Mouse (Mus musculus): ENCODE results near the gene Cyp2c68. TPM values are rescaled to one million over a fixed set of nuclear protein-coding genes. Genes with fewer than 3 reads are reported as not detected.
"Not testable (repeated sequence)": the region's sequence is repeated elsewhere in the genome, so short reads cannot be mapped to it uniquely, and the experiment has no call there.

Gene Cyp2c68
- polyA plus RNA-seq (2011; ENCODE audit: insufficient read depth, insufficient read length, low read depth, missing spikeins), result not detected in 2 replicates

- TF ChIP-seq POLR2A (IDR thresholded peaks at IDR 0.05; ENCODE audit: insufficient read depth, low read length) (no peak), CTCF (IDR thresholded peaks at IDR 0.05; ENCODE audit: low read depth, low read length) (no peak), EP300 (IDR thresholded peaks at IDR 0.05; ENCODE audit: insufficient read depth, low read depth, low read length) (no peak)
- Histone ChIP-seq H3K27ac (ENCODE audit: insufficient read depth, low read length) (no peak within 1 kb of the TSS), H3K9me3 (replicated peaks; ENCODE audit: control insufficient read depth, insufficient read depth, low read length, poor library complexity, severe bottlenecking) (peaks cover 12% of the 10 kb centered on the region), H3K36me3 (ENCODE audit: control insufficient read depth, insufficient read depth, low read length, poor library complexity, severe bottlenecking) (no peaks in the 10 kb centered on the region), H3K27me3 (ENCODE audit: control insufficient read depth, insufficient read depth, low read length, poor library complexity, severe bottlenecking) (no peaks in the 10 kb centered on the region), H3K9ac (ENCODE audit: low read depth, poor library complexity, severe bottlenecking) (no peak within 1 kb of the TSS), H3K4me3 (ENCODE audit: low read depth, low read length) (no peak within 1 kb of the TSS), H3K4me1 (ENCODE audit: control insufficient read depth, insufficient read depth, low read length) (no peaks in the 10 kb centered on the region)
These were observed at the start of gene Cyp2c68 for GRCm38 (mm10) chr19:39740920-39741319. Cyp2c68 (minus strand) TSS chr19:39741054.

- H3K27me3 ChIP-seq (ENCODE audit: control insufficient read depth, insufficient read depth, low read length, poor library complexity, severe bottlenecking); H3K9ac ChIP-seq (ENCODE audit: low read depth, poor library complexity, severe bottlenecking); H3K4me1 ChIP-seq (ENCODE audit: control insufficient read depth, insufficient read depth, low read length); H3K9me3 ChIP-seq (replicated peaks; ENCODE audit: control insufficient read depth, insufficient read depth, low read length, poor library complexity, severe bottlenecking); H3K36me3 ChIP-seq (ENCODE audit: control insufficient read depth, insufficient read depth, low read length, poor library complexity, severe bottlenecking); H3K27ac ChIP-seq (ENCODE audit: insufficient read depth, low read length); H3K4me3 ChIP-seq (ENCODE audit: low read depth, low read length): not testable (repeated sequence)
These were observed 44.6 kb upstream of the Cyp2c68 start for GRCm38 (mm10) chr19:39785458-39785857.

GRCm38 (mm10) chr19:39745357-39745756, 4.5 kb upstream of the Cyp2c68 start:
- Histone ChIP-seq H3K4me1 (ENCODE audit: control insufficient read depth, insufficient read depth, low read length) (no peaks in the 10 kb centered on the region), H3K27ac (ENCODE audit: insufficient read depth, low read length) (no peak overlapping the region), H3K4me3 (ENCODE audit: low read depth, low read length) (no peak overlapping the region), H3K9ac (ENCODE audit: low read depth, poor library complexity, severe bottlenecking) (no peak overlapping the region), H3K9me3 (replicated peaks; ENCODE audit: control insufficient read depth, insufficient read depth, low read length, poor library complexity, severe bottlenecking) (peaks cover 18% of the 10 kb centered on the region), H3K27me3 (ENCODE audit: control insufficient read depth, insufficient read depth, low read length, poor library complexity, severe bottlenecking) (no peaks in the 10 kb centered on the region), H3K36me3 (ENCODE audit: control insufficient read depth, insufficient read depth, low read length, poor library complexity, severe bottlenecking) (no peaks in the 10 kb centered on the region)
- TF ChIP-seq POLR2A (IDR thresholded peaks at IDR 0.05; ENCODE audit: insufficient read depth, low read length) (no peak), EP300 (IDR thresholded peaks at IDR 0.05; ENCODE audit: insufficient read depth, low read depth, low read length) (no peak), CTCF (IDR thresholded peaks at IDR 0.05; ENCODE audit: low read depth, low read length) (no peak)

GRCm38 (mm10) chr19:39744361-39744760, 3.5 kb upstream of the Cyp2c68 start:
- not testable (repeated sequence) for H3K4me3 ChIP-seq (ENCODE audit: low read depth, low read length); H3K36me3 ChIP-seq (ENCODE audit: control insufficient read depth, insufficient read depth, low read length, poor library complexity, severe bottlenecking); H3K27me3 ChIP-seq (ENCODE audit: control insufficient read depth, insufficient read depth, low read length, poor library complexity, severe bottlenecking); H3K4me1 ChIP-seq (ENCODE audit: control insufficient read depth, insufficient read depth, low read length); H3K27ac ChIP-seq (ENCODE audit: insufficient read depth, low read length); H3K9ac ChIP-seq (ENCODE audit: low read depth, poor library complexity, severe bottlenecking)
- H3K9me3 ChIP-seq (replicated peaks; ENCODE audit: control insufficient read depth, insufficient read depth, low read length, poor library complexity, severe bottlenecking), result peaks cover 18% of the 10 kb centered on the region

GRCm38 (mm10) chr19:39711116-39711515, 29.7 kb downstream of the Cyp2c68 start:
- not testable (repeated sequence) for H3K9me3 ChIP-seq (replicated peaks; ENCODE audit: control insufficient read depth, insufficient read depth, low read length, poor library complexity, severe bottlenecking); H3K36me3 ChIP-seq (ENCODE audit: control insufficient read depth, insufficient read depth, low read length, poor library complexity, severe bottlenecking); H3K27ac ChIP-seq (ENCODE audit: insufficient read depth, low read length); H3K27me3 ChIP-seq (ENCODE audit: control insufficient read depth, insufficient read depth, low read length, poor library complexity, severe bottlenecking); H3K4me1 ChIP-seq (ENCODE audit: control insufficient read depth, insufficient read depth, low read length); H3K9ac ChIP-seq (ENCODE audit: low read depth, poor library complexity, severe bottlenecking); H3K4me3 ChIP-seq (ENCODE audit: low read depth, low read length)

GRCm38 (mm10) chr19:39665650-39666049, 75.2 kb downstream of the Cyp2c68 start:
- H3K27ac ChIP-seq (ENCODE audit: insufficient read depth, low read length); H3K9me3 ChIP-seq (replicated peaks; ENCODE audit: control insufficient read depth, insufficient read depth, low read length, poor library complexity, severe bottlenecking); H3K4me1 ChIP-seq (ENCODE audit: control insufficient read depth, insufficient read depth, low read length); H3K4me3 ChIP-seq (ENCODE audit: low read depth, low read length); H3K27me3 ChIP-seq (ENCODE audit: control insufficient read depth, insufficient read depth, low read length, poor library complexity, severe bottlenecking); H3K36me3 ChIP-seq (ENCODE audit: control insufficient read depth, insufficient read depth, low read length, poor library complexity, severe bottlenecking); H3K9ac ChIP-seq (ENCODE audit: low read depth, poor library complexity, severe bottlenecking): not testable (repeated sequence)

- Histone ChIP-seq H3K9ac (ENCODE audit: low read depth, poor library complexity, severe bottlenecking) (no peak overlapping the region), H3K27ac (ENCODE audit: insufficient read depth, low read length) (no peak overlapping the region), H3K9me3 (replicated peaks; ENCODE audit: control insufficient read depth, insufficient read depth, low read length, poor library complexity, severe bottlenecking) (peaks cover 20% of the 10 kb centered on the region), H3K36me3 (ENCODE audit: control insufficient read depth, insufficient read depth, low read length, poor library complexity, severe bottlenecking) (no peaks in the 10 kb centered on the region), H3K4me3 (ENCODE audit: low read depth, low read length) (no peak overlapping the region), H3K27me3 (ENCODE audit: control insufficient read depth, insufficient read depth, low read length, poor library complexity, severe bottlenecking) (no peaks in the 10 kb centered on the region), H3K4me1 (ENCODE audit: control insufficient read depth, insufficient read depth, low read length) (no peaks in the 10 kb centered on the region)
- TF ChIP-seq EP300 (IDR thresholded peaks at IDR 0.05; ENCODE audit: insufficient read depth, low read depth, low read length), result no peak
These were observed 88.5 kb downstream of the Cyp2c68 start for GRCm38 (mm10) chr19:39652381-39652780.

Data from ES-Bruce4 (cell line).